Mouse (Mus musculus): Measurements from ENCODE around the gene Zfp398.

GRCm38 (mm10) chr6:47824241-47824640, 11.2 kb upstream of the Zfp398 start:
- no peak for TF ChIP-seq CTCF (IDR thresholded peaks at IDR 0.05; ENCODE audit: insufficient read depth, low read depth, low read length)
- no peak for TF ChIP-seq POLR2A (IDR thresholded peaks at IDR 0.05; ENCODE audit: insufficient read depth, low read depth, low read length)

All from olfactory bulb, adult 2 months (tissue).